Mouse (Mus musculus): ENCODE measurements around the gene Nxph4. TPM values are rescaled to one million over a fixed set of nuclear protein-coding genes. Genes with fewer than 3 reads are reported as not detected.

Gene Nxph4
- polyA plus RNA-seq, 1 experiment from 2014 or later: 3.3 TPM

GRCm38 (mm10) chr10:127514111-127514698, 20.2 kb downstream of the Nxph4 start:
- 0 out of 2 replicates have a peak overlapping the region, but pooled peaks have one; percentile 15 for H3K4me3 ChIP-seq (replicated peaks)
- no peak overlapping the region for H3K9ac ChIP-seq
- H3K4me1 ChIP-seq: peaks cover 86% of the 10 kb centered on the region
- H3K4me2 ChIP-seq: peak overlapping the region; percentile 87
- no peaks in the 10 kb centered on the region for H3K9me3 ChIP-seq (replicated peaks)
- H3K27me3 ChIP-seq: peaks cover 88% of the 10 kb centered on the region
- WGBS: 17% methylated on average over 13 of the region's 13 CpGs
- H3K36me3 ChIP-seq: peaks cover 20% of the 10 kb centered on the region
- no peak overlapping the region for H3K27ac ChIP-seq
- ATAC-seq (replicated peaks; ENCODE audit: low FRiP score): no peak

DNA sequence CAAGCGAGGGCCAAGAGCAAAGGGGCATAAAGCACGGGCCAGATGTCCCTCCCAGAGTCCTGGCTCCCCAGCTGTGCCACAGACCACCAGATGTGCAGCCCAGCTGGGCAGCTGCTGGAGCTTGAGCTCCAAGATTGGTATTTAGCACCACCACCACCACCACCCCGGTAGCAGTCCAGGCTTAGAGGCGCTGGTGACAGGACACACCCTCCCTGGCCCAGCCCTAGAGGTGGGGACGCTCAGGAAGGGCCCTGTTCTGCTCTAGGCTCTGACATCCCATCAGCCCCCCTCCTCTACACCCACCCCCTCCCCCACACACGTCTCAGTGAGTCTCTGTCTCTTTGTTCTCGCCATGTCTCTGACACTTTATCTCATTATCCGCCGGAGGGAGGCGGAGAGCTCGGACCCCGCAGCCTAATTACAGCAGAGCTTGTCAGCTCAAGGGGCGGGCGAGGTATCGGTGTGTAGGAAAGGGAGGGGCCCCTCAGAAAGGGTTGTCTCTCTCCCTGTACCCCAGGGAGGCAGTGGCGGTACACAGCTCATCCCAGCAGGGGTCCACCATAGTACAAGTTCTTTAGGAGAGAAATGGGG, 20.8 kb downstream of the Nxph4 start:
- Histone ChIP-seq H3K4me1 (peaks cover 92% of the 10 kb centered on the region), H3K4me3 (replicated peaks) (peak overlapping the region; percentile 24; the same call in 1 of the 2 replicates), H3K27me3 (peaks cover 92% of the 10 kb centered on the region), H3K9me3 (replicated peaks) (no peaks in the 10 kb centered on the region), H3K4me2 (peak overlapping the region; percentile 87), H3K36me3 (peaks cover 14% of the 10 kb centered on the region), H3K9ac (no peak overlapping the region), H3K27ac (no peak overlapping the region)
- ATAC-seq (replicated peaks; ENCODE audit: low FRiP score): no peak
- WGBS: 2% methylated on average over 16 of the region's 16 CpGs

DNA sequence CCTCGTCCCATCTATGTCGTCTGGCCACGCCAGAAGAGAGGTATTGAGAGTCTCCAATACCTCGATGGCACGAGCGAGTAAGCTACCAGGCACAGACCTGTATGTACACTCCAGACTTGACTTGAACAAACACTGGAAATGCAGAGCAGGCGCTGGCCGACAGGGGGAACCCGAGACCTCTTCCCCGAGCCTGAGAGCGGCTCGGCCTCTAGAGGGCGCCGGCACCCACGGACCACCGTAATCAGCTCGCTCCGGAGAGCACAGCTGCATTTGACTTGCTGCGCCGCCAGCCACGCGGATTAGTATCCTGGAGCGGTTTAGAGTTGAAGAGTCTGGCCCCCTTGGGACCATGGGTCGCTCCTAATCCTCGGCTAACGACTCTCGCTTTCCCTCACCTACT, 21.5 kb downstream of the Nxph4 start:
- Histone ChIP-seq H3K27ac (no peak overlapping the region), H3K27me3 (peaks cover 90% of the 10 kb centered on the region), H3K4me2 (peak overlapping the region; percentile 87), H3K9ac (no peak overlapping the region), H3K36me3 (peaks cover 6% of the 10 kb centered on the region), H3K4me3 (replicated peaks) (peak overlapping the region; percentile 24), H3K9me3 (replicated peaks) (no peaks in the 10 kb centered on the region), H3K4me1 (peaks cover 99% of the 10 kb centered on the region)
- ATAC-seq (replicated peaks; ENCODE audit: low FRiP score): peak; percentile 37
- 0% methylated on average over 27 of the region's 27 CpGs for WGBS

GRCm38 (mm10) chr10:127512307-127512666, 22.1 kb downstream of the Nxph4 start:
- no peak overlapping the region for H3K27ac ChIP-seq
- WGBS: 4% methylated on average over 7 of the region's 7 CpGs
- H3K9me3 ChIP-seq (replicated peaks): no peaks in the 10 kb centered on the region
- peaks cover 95% of the 10 kb centered on the region for H3K4me1 ChIP-seq
- peak overlapping the region; percentile 47 for H3K4me3 ChIP-seq (replicated peaks)
- H3K27me3 ChIP-seq: peaks cover 90% of the 10 kb centered on the region
- no peak for ATAC-seq (replicated peaks; ENCODE audit: low FRiP score)
- peak overlapping the region; percentile 87 for H3K4me2 ChIP-seq
- peak overlapping the region; percentile 29 for H3K9ac ChIP-seq
- peaks cover under 1% of the 10 kb centered on the region; the same call in 1 of the 2 replicates for H3K36me3 ChIP-seq

- no peak overlapping the region for H3K27ac ChIP-seq
- ATAC-seq (replicated peaks; ENCODE audit: low FRiP score): no peak
- H3K36me3 ChIP-seq: no peaks in the 10 kb centered on the region
- peaks cover 91% of the 10 kb centered on the region for H3K27me3 ChIP-seq
- H3K4me2 ChIP-seq: peak overlapping the region; percentile 87
- peak overlapping the region; percentile 29 for H3K9ac ChIP-seq
- peaks cover 90% of the 10 kb centered on the region for H3K4me1 ChIP-seq
- under 1% methylated on average over 45 of the region's 46 CpGs for WGBS
- no peaks in the 10 kb centered on the region for H3K9me3 ChIP-seq (replicated peaks)
- peak overlapping the region; percentile 47 for H3K4me3 ChIP-seq (replicated peaks)
Observed at GRCm38 (mm10) chr10:127511634-127512306, 22.6 kb downstream of the Nxph4 start.

- Histone ChIP-seq H3K4me1 (peaks cover 83% of the 10 kb centered on the region), H3K4me2 (peak overlapping the region; percentile 87), H3K9ac (0 out of 2 replicates have a peak overlapping the region, but pooled peaks have one; percentile 29), H3K4me3 (replicated peaks) (peak overlapping the region; percentile 47), H3K9me3 (replicated peaks) (no peaks in the 10 kb centered on the region), H3K27me3 (peaks cover 92% of the 10 kb centered on the region), H3K27ac (no peak overlapping the region), H3K36me3 (no peaks in the 10 kb centered on the region)
- WGBS: 7% methylated on average over 11 of the region's 11 CpGs
- no peak for ATAC-seq (replicated peaks; ENCODE audit: low FRiP score)
Observed at GRCm38 (mm10) chr10:127510895-127511617, 23.3 kb downstream of the Nxph4 start.

DNA sequence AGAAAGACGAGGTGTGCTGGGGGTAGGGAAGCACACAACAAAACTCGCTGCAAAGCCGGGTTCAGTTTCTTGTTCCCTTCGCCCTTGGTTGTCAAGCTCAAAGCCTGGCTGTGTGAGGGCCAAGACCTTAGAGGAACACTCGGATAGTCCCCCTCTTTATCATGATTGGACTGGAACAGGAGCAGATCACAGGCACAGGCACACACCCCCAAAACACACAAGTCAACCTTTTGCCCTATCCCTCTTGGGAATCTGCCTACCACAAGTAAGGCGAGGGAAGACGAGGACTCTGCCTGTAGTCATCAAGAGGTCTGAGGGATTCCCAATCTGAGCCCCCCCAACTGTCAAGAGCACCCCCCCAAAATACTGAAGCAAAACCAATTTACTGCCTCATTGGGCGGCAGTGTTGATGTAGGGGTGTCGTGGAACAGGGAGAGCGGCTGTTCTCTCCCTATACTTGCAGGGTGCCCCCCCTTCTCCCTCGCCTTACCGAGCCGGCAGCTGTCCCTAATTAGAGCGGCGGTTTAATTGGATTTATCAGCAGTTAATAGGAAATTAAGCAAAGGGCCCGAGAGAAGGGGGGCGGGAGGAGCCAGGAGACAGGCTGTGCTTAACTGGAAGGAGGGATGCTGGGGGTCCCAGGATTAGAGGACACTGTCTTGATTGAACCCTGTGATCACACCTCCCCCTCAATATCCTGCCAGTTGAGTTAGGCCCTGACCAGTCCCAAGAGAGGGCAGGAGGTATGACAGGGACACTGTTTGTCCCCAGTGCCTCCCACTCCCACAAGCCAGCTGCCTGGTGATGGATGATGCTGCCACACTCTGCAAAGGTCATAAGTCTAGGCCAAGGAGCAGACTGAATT, 24.3 kb downstream of the Nxph4 start:
- WGBS: 9% methylated on average over 17 of the region's 17 CpGs
- no peaks in the 10 kb centered on the region for H3K9me3 ChIP-seq (replicated peaks)
- no peak overlapping the region for H3K27ac ChIP-seq
- peak overlapping the region; percentile 78 for H3K4me2 ChIP-seq
- peak overlapping the region; percentile 45 for H3K4me3 ChIP-seq (replicated peaks)
- no peak for ATAC-seq (replicated peaks; ENCODE audit: low FRiP score)
- H3K36me3 ChIP-seq: no peaks in the 10 kb centered on the region
- H3K9ac ChIP-seq: no peak overlapping the region
- H3K27me3 ChIP-seq: peaks cover 82% of the 10 kb centered on the region
- H3K4me1 ChIP-seq: peaks cover 73% of the 10 kb centered on the region

DNA sequence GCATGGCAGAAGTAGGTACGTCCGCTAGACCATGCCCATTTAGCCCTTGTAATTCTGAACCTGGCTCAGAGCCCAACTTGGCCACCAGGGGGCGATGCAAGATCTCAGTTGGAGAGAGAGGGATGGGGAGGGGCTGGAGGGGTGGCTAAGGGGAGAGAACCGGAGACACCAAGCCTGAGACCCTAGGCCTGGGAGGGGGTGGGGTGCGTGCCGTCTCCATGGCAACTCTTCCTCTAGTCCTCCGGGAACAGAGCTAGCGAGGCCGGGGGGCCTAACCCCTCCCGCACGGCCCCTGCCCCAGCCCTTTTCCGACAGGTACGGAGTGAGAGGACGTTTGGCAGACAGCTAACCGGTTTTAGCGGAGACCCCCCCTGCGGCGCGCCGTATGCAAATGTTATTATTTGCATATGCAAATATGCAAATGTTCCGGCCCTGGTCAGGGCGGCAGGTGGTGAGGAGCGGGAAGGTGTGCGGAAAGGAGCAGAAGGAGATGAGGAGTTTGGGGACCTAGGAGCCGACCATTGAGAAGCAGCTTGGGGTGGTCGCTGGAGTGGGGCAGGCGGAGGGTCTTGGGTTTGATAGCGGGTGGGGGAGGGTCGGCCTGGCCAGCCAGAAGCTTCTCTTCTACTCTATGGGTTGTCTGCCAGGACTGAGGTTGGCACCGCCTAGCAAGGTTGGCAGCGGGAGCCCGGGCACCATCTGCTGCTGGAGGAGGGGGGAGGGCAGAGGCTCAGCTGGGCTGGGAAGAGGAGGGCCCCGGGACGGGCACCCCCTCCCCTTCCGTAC, 25.1 kb downstream of the Nxph4 start:
- H3K27me3 ChIP-seq: peaks cover 74% of the 10 kb centered on the region
- no peak overlapping the region for H3K9ac ChIP-seq
- H3K9me3 ChIP-seq (replicated peaks): no peaks in the 10 kb centered on the region
- ATAC-seq (replicated peaks; ENCODE audit: low FRiP score): peak; percentile 59
- H3K27ac ChIP-seq: no peak overlapping the region
- H3K4me1 ChIP-seq: peaks cover 65% of the 10 kb centered on the region
- WGBS: under 1% methylated on average over 35 of the region's 35 CpGs
- peak overlapping the region; percentile 78 for H3K4me2 ChIP-seq
- no peaks in the 10 kb centered on the region for H3K36me3 ChIP-seq
- H3K4me3 ChIP-seq (replicated peaks): peak overlapping the region; percentile 45

DNA sequence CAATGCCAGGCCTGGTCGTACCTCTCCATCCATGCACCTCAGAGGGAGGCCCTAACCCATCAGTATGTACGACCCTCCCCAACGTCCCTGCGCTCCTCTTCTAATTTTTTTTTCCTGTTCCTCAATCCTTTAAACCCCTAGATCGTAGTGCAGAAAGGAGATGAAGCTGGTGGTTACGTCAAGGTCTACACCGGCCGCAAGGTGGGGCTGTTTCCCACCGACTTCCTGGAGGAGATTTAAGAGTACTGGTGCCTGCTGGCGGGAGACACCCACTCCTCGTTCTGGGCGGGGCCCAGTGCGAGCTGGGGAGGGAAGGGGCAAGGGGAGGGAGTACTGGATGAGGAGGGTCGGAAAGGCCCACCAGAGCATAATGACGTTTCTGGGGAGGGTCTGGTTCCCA, 26.1 kb downstream of the Nxph4 start:
- Histone ChIP-seq H3K27me3 (peaks cover 64% of the 10 kb centered on the region), H3K4me2 (peak overlapping the region; percentile 78), H3K27ac (no peak overlapping the region), H3K9ac (no peak overlapping the region), H3K4me3 (replicated peaks) (peak overlapping the region; percentile 45), H3K9me3 (replicated peaks) (no peaks in the 10 kb centered on the region), H3K36me3 (0 out of 2 replicates have a peak, but pooled peaks cover 3% of the 10 kb centered on the region), H3K4me1 (peaks cover 55% of the 10 kb centered on the region)
- ATAC-seq (replicated peaks; ENCODE audit: low FRiP score): no peak
- WGBS: 4% methylated on average over 15 of the region's 15 CpGs

DNA sequence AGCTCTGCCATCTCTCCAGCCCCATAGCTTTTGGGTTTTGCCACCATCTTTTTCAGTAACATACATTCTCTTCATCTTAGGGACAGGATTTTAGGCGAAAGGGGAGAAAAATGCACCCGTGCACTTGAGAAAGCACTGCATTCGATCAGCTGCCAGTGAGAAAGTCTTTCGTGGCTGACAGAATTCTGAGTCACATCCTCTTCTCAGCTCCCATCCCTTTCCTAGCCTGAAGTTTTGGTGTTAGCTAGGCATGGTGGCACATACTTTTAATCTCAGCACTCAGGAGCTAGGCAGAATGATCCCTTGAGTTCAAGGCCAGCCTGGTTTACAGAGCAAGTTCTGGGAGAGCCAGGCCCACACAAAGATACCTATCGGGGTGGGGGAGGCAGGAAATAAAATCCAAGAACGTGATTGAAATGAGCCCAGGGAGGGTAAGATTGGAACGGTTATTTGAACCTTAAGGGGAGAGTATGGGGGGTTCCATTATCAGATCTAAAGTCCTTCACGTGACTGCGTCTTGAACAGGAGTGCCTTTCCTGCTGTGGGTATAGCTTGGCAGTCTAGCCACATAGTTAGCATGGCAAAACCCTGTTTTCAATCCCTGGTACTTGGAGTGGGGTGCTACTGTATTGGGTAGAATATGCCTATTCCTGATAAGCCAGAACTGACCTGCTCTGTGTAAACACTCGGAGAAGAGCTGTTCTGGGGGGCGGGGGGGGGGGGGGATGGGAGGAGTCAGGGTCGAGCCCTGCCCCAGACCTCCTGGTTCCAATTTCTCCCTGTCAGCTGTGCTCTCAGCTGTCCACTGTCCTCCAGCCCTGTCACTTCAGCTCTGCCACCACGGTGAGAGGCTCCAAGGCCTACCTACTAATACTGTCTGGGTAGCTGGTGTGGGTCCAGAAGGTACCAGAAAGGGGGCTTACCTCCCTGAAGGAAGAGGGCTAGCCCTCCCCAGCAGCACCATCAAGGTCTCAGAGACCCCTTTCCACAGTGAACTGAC, 33.2 kb downstream of the Nxph4 start, which contains the start of gene Stac3:
Stac3 (plus strand) TSS at position 793 of the 1,000 bp plus-strand sequence.
- no peak within 1 kb of the TSS for H3K27ac ChIP-seq
- H3K36me3 ChIP-seq: peaks cover 48% of the 10 kb centered on the region
- ATAC-seq (replicated peaks; ENCODE audit: low FRiP score): no peak
- H3K9me3 ChIP-seq (replicated peaks): no peaks in the 10 kb centered on the region
- no peak within 1 kb of the TSS for H3K4me2 ChIP-seq
- WGBS: 61% methylated on average over 12 of the region's 13 CpGs
- no peaks in the 10 kb centered on the region for H3K27me3 ChIP-seq
- no peak within 1 kb of the TSS for H3K4me3 ChIP-seq (replicated peaks)
- no peak within 1 kb of the TSS for H3K9ac ChIP-seq
- no peaks in the 10 kb centered on the region for H3K4me1 ChIP-seq
